Mouse (Mus musculus) thymus, postnatal 25 days (tissue): ENCODE measurements at regions not wholly inside any gene's neighbourhood (a gene's known extent, or its start where the extent isn't known, plus 50 kb on each side); places are given as distances from the start of the nearest gene placed in this dataset.
A peak's percentile ranks its signal among the peaks of the same experiment; 100 is the strongest.

Experiments
- DNase-seq: peaks from one replicate; pipeline ENCODE4 v3.0.0; 2022

GRCm38 (mm10) chr17:44420098-44421070, 232.0 kb downstream of the Clic5 start:
- DNase-seq = no peak

- no peak for DNase-seq
These were observed 233.8 kb downstream of the Clic5 start for GRCm38 (mm10) chr17:44422161-44422560.

- no peak for DNase-seq
These were observed 234.5 kb downstream of the Clic5 start for GRCm38 (mm10) chr17:44422865-44423264.

DNA sequence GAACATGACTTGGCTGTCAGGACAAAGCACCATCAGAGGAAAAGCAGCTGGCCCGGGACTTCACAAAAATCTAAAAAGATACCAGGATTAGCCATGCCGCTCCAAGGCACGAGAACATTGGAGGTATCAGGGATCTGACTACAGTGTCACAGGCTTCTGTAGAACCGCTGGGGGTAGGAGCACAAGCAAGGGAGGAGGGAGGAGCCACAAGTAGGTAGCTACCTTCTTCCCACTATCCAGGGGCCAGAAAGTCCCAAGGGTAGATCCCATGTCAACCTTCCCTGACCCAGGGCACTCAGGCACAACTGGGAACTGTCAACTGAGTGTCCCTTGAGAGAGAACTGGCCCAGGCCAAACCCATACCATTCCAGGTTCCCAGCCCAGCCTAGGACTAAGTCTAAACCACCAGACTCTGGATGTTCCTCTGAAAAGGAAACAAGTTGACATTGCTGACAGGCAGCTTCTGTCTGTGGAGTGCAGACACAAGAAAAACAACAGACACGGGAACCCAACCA, 235.1 kb downstream of the Clic5 start:
- no peak for DNase-seq

DNA sequence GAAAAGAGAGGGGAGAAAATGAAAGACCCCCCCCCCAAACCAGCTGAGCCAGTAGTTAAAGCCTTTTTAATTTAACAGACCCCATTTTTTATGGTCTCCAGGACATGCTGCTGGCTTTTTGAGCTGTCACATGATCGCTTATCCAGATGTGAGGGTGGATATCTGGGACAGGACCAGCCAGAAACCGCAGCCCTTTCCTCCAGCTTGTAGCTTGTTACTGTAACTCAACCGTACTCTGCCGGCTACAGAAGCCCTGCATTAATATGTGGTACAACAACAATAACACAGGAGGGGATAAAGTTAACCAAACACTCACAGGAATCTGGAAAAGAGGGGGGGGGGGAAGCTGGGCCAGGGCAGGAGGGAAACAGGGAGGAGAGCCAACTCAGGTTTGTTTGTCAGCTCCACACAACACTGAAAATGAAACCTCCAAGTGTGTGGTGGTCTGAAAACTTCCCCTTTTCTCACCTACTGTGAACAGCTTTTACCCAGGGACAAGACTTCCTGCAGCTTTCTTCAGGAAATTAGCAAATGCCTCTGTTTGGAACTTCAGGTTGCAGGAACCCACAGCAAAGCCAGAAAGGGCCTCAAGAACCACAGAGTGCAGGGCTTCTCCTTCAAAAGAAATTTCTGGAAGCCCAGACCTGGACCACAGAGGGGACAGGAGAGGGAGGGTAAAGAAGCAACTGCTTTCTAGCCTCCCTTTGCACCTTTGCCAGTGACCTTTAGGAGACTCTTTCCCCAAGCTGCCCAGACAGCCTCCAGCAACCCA, 244.3 kb downstream of the Clic5 start:
- DNase-seq = peak; percentile 11

GRCm38 (mm10) chr17:44433296-44433653, 244.9 kb downstream of the Clic5 start:
- no peak for DNase-seq

GRCm38 (mm10) chr17:44436536-44437043, 248.2 kb downstream of the Clic5 start:
- no peak for DNase-seq

GRCm38 (mm10) chr17:44438526-44438925, 250.1 kb downstream of the Clic5 start:
- no peak for DNase-seq

- DNase-seq = no peak
These were observed 255.1 kb downstream of the Clic5 start for GRCm38 (mm10) chr17:44443460-44443859.

DNA sequence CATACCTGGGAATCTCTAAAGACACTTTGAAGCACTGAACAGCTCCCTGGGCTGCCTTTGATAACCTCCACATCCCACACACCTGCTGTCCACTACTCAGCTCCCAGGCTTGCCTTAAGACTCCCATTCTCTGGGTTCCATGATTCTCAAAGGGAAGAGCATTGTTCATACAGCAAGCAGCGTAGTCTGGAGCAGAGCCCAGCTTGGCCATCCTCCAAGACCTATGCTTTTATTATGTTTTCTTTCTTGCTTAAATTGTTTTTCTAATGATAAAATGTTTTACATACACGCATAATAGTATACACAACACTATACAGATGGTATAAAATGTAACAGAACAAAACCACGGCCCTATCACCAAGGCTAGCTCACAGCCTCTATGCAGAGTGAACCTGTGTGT, 257.0 kb downstream of the Clic5 start:
- no peak for DNase-seq
